ENCODE assay signal across 27 mouse cellular contexts in the genomic region with DNA sequence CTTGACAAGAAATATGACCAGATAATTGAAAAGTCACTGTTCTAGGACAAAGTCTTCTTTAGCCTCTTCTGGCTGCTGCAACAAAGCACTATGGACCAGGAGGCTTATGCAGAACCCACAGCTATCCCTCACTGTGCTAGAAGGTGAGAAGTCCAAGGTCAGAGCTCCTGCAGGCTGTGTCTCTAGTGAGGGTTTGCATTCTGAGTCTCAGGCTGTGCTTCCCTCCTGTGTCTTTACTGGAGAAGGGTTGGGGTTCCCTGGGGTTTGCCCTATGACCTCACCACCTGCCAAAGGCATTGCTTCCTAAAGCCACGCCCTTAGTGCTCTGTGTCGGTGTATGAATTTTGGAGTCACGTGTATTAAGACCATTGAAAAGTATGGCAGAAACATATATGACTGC. TPM values are rescaled to one million over a fixed set of nuclear protein-coding genes. Genes with fewer than 3 reads are reported as not detected.
DNase-seq lines count a peak whose midpoint lies in the region; TF ChIP-seq lines count a peak whose summit lies in the region.
"Had no signal": no experiment of that assay in that cellular context is flagged by ENCODE, and none has a peak within 500 bp of the region (broad histone marks: within the 10 kb centered on the region; RNA-seq: fewer than 3 reads in every experiment).

No protein-coding gene starts in this region.

- no peaks in the 10 kb centered on the region for H3K4me1 ChIP-seq in heart, adult 2 months (ENCODE audit: control insufficient read depth, insufficient read depth, low read length)
- H3K4me1 ChIP-seq in testis, adult 2 months (ENCODE audit: control insufficient read depth, insufficient read depth, low read length) = peaks cover 12% of the 10 kb centered on the region
- H3K4me1 ChIP-seq: embryonic facial prominence, embryonic 13.5 days; embryonic facial prominence, embryonic 15.5 days had no signal

- TF ChIP-seq POLR2A in heart, adult 2 months (IDR thresholded peaks at IDR 0.05; ENCODE audit: insufficient read depth, low read depth, low read length) = no peak
- no peak for TF ChIP-seq POLR2A in testis, adult 2 months (IDR thresholded peaks at IDR 0.05; ENCODE audit: control insufficient read depth, low read depth, low read length)

- DNase-seq in heart, adult 11 months = peak; percentile 40
- DNase-seq in heart, adult 2 months = no peak
- no peak for DNase-seq in testis, postnatal 14 days (ENCODE audit: low spot score)
- DNase-seq in R1 (ENCODE audit: low read depth, low spot score) = peak; percentile 57
- no peak for DNase-seq in retina, postnatal 1 day
- DNase-seq: adrenal gland, adult 2 months; adrenal gland, postnatal 10 days; adrenal gland, postnatal 25 days; cerebellum, adult 11 months; cerebellum, adult 18-20 months; cerebellum, adult 8-10 months; cerebellum, adult 9-11 months; cerebellum, postnatal 14 days; cerebellum, postnatal 36 days; embryo, embryonic 11 days had no signal

- TF ChIP-seq EP300 in heart, adult 2 months (IDR thresholded peaks at IDR 0.05; ENCODE audit: insufficient read depth, low read depth, low read length) = no peak

- H3K27ac ChIP-seq in heart, adult 2 months = no peak overlapping the region
- H3K27ac ChIP-seq in testis, adult 2 months (ENCODE audit: control insufficient read depth, insufficient read depth, low read depth, low read length) = no peak overlapping the region
- H3K27ac ChIP-seq: embryonic facial prominence, embryonic 13.5 days; embryonic facial prominence, embryonic 15.5 days; forebrain, embryonic 10.5 days; forebrain, embryonic 12.5 days had no signal

- WGBS in heart, adult 2 months = 70% methylated on average over 3 of the region's 3 CpGs

- H3K27me3 ChIP-seq in heart, adult 2 months (ENCODE audit: control insufficient read depth, insufficient read depth, low read length) = no peaks in the 10 kb centered on the region
- no peaks in the 10 kb centered on the region for H3K27me3 ChIP-seq in testis, adult 2 months (ENCODE audit: control insufficient read depth, insufficient read depth, low read length)
- H3K27me3 ChIP-seq: embryonic facial prominence, embryonic 13.5 days; embryonic facial prominence, embryonic 15.5 days; forebrain, embryonic 12.5 days had no signal

- no peak overlapping the region for H3K9ac ChIP-seq in heart, adult 2 months (ENCODE audit: low read depth, low read length)
- H3K9ac ChIP-seq: embryonic facial prominence, embryonic 13.5 days; embryonic facial prominence, embryonic 15.5 days; forebrain, embryonic 12.5 days had no signal

- no peaks in the 10 kb centered on the region for H3K36me3 ChIP-seq in heart, adult 2 months (ENCODE audit: control insufficient read depth, insufficient read depth, low read length)
- H3K36me3 ChIP-seq in testis, adult 2 months (ENCODE audit: control insufficient read depth, insufficient read depth, low read length) = no peaks in the 10 kb centered on the region
- H3K36me3 ChIP-seq: embryonic facial prominence, embryonic 13.5 days; embryonic facial prominence, embryonic 15.5 days; forebrain, embryonic 10.5 days; forebrain, embryonic 12.5 days; G1E had no signal

- H3K79me2 ChIP-seq in heart, adult 2 months (replicated peaks; ENCODE audit: control insufficient read depth, insufficient read depth, low read length) = no peaks in the 10 kb centered on the region

- TF ChIP-seq CTCF in heart, adult 2 months (IDR thresholded peaks at IDR 0.05) = no peak
- no peak for TF ChIP-seq CTCF in testis, adult 2 months (IDR thresholded peaks at IDR 0.05; ENCODE audit: control insufficient read depth, insufficient read depth, insufficient replicate concordance, low read depth, low read length)

- intact Hi-C loops in heart, adult 2 months (cut with DNase I) = no loop called here

- H3K4me3 ChIP-seq in heart, adult 2 months = no peak overlapping the region
- peak overlapping the region; percentile 28 for H3K4me3 ChIP-seq in testis, adult 2 months (ENCODE audit: control insufficient read depth, low read depth, low read length)
- H3K4me3 ChIP-seq: embryonic facial prominence, embryonic 13.5 days; embryonic facial prominence, embryonic 15.5 days; erythroblast, embryonic 14.5 days; forebrain, embryonic 10.5 days; forebrain, embryonic 12.5 days had no signal

RNA-seq across cellular contexts. Expression of a gene that starts 3.4 kb away (rescaled TPM):
- not detected for total RNA-seq in heart, adult 2 months (2021)
- 0.10 and 0.26 TPM in 2 replicates for polyA plus RNA-seq in heart, adult 2 months (2012; rRNA removed)
- 375 and 376 TPM in 2 replicates for polyA plus RNA-seq in testis, adult 2 months (2012; rRNA removed)
- total RNA-seq: adrenal gland, postnatal 10 days; adrenal gland, postnatal 25 days; adrenal gland, postnatal 4 days; common myeloid progenitor, adult 5-6 weeks had no signal
- polyA plus RNA-seq: adrenal gland, adult 2 months; C2C12; embryonic facial prominence, embryonic 13.5 days; embryonic facial prominence, embryonic 15.5 days; forebrain, embryonic 10.5 days; forebrain, embryonic 12.5 days; forebrain, embryonic 14.5 days; forebrain, embryonic 16.5 days had no signal

RNA-seq across cellular contexts. Expression of a gene that starts 30.8 kb away (rescaled TPM):
- total RNA-seq in heart, adult 2 months (2021) = not detected
- polyA plus RNA-seq in heart, adult 2 months (2012; rRNA removed) = not detected in 2 replicates
- not detected in 2 replicates for polyA plus RNA-seq in testis, adult 2 months (2012; rRNA removed)
- polyA plus RNA-seq: C2C12; embryonic facial prominence, embryonic 13.5 days; erythroblast, embryonic 14.5 days; G1E had no signal

Comparison
In these comparisons a context has a peak if more than half of its experiments do, and no peak if none do; other contexts are left out.
1. DNase-seq: peak in heart, adult 11 months (single experiment) and R1 (single experiment); none in heart, adult 2 months (0 of 2), testis, postnatal 14 days (single experiment) and retina, postnatal 1 day (single experiment).
2. RNA of a gene that starts 3.4 kb away (polyA plus RNA-seq): 375 to 376 TPM in testis, adult 2 months; 0.10 to 0.26 TPM in heart, adult 2 months; every median in the first group is over 100 times any median in the second.